Comparison of ENCODE assay signal across 8 mouse cellular contexts in the genomic region with DNA sequence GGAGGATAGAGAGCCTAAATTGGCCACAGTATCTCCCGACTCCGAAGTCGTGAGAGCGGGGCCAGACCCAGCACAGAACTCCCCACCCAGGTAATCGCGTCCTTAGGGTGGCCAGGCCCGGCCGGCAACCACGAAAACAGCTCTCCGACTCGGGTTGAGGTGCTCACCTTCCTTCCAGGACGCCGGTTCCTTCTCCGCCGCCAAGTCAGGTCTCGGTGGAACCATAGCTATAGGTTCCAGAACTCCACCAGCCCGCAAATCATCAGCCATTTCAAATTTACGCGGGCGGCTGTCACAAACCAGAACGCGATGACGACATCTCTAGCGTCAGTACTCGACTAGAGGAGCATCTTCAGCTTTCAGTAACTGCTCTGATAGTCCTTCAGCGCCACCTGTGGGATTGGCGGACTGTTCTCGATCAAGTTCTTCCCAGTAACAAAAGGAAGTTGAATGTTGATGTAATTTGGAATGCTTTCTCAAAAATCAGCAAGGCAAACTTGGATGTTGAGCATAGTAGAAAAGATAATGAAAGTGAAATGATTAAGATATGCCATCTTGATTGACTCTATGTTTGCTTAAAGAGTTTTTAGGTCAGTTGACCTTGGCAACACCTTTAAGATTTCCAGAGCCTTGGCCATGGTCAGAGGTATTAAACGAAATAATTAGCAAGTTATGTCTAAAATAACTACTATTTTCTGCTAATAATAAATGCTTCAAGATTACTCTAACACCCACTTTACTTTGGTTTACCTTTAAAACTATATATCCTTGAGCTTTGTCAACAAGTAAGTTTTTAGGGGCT. TPM values are rescaled to one million over a fixed set of nuclear protein-coding genes. Genes with fewer than 3 reads are reported as not detected.
DNase-seq lines count a peak whose midpoint lies in the region; ATAC-seq lines count a peak whose summit lies in the region.

A gene (minus strand): TSS at position 314 of the 802 bp plus-strand sequence.

- no peaks in the 10 kb centered on the region for H3K9me3 ChIP-seq in hindbrain, embryonic 16.5 days (ENCODE audit: control insufficient read depth, low read length)

- H3K4me3 ChIP-seq in hindbrain, embryonic 16.5 days (ENCODE audit: low read length), result peak within 1 kb of the TSS; percentile 73
- H3K4me3 ChIP-seq in macrophage (ENCODE audit: inconsistent target), result peak within 1 kb of the TSS; percentile 94

- peaks cover 48% of the 10 kb centered on the region for H3K79me2 ChIP-seq in macrophage (ENCODE audit: inconsistent target)

- H3K36me3 ChIP-seq in hindbrain, embryonic 16.5 days (ENCODE audit: control insufficient read depth, insufficient read depth, low read length), result no peaks in the 10 kb centered on the region
- no peaks in the 10 kb centered on the region for H3K36me3 ChIP-seq in macrophage (ENCODE audit: inconsistent target)

- no peak within 1 kb of the TSS for H3K27ac ChIP-seq in hindbrain, embryonic 16.5 days (ENCODE audit: low read depth, low read length)
- peak within 1 kb of the TSS; percentile 58 for H3K27ac ChIP-seq in macrophage

- H3K4me1 ChIP-seq in hindbrain, embryonic 16.5 days (ENCODE audit: control insufficient read depth, insufficient read depth, low read depth, low read length), result peaks cover 2% of the 10 kb centered on the region

- peak; percentile 99 for ATAC-seq in hindbrain, embryonic 16.5 days

- H3K27me3 ChIP-seq in hindbrain, embryonic 16.5 days (replicated peaks; ENCODE audit: control insufficient read depth, insufficient read depth, low read length), result no peaks in the 10 kb centered on the region

- peak within 1 kb of the TSS; percentile 49 for H3K9ac ChIP-seq in hindbrain, embryonic 16.5 days (ENCODE audit: low read depth, low read length)

- DNase-seq in WW6 (ENCODE audit: low read depth, low spot score), result peak; percentile 83
- DNase-seq in cerebellum, postnatal 4 days (ENCODE audit: low spot score in 2 of 2), result peak; percentile 65 to 81
- peak; percentile 82 for DNase-seq in gastrocnemius, adult 18-20 months (ENCODE audit: low spot score)
- peak; percentile 93 to 95 for DNase-seq in left cerebral cortex, adult 18-20 months (ENCODE audit: low spot score in 2 of 2)
- DNase-seq in right cerebral cortex, adult 18-20 months, result peak; percentile 93
- DNase-seq in urinary bladder, postnatal 10 days (ENCODE audit: low spot score), result peak; percentile 58

- H3K4me2 ChIP-seq in hindbrain, embryonic 16.5 days (ENCODE audit: low read length), result peak within 1 kb of the TSS; percentile 92

- WGBS in hindbrain, embryonic 16.5 days, result 5% methylated on average over 29 of the region's 29 CpGs
- 6% methylated on average over 29 of the region's 29 CpGs for WGBS in macrophage (ENCODE audit: missing documents)

RNA-seq across cellular contexts. Expression of the gene that starts here (rescaled TPM):
- under 1 TPM in 1 of 2 experiments, not detected in 1; 0.12 TPM for total RNA-seq in gastrocnemius, adult 18-20 months (2021)
- 11.2 and 12.3 TPM in 2 replicates for polyA plus RNA-seq in hindbrain, embryonic 16.5 days (2015; fragmentation: Nextera tagmentation; extraction: Ambion mirVana)
- 1 to 10 TPM in 1 of 2 experiments, under 1 TPM in 1; 0.84 to 1.4 TPM for total RNA-seq in left cerebral cortex, adult 18-20 months (2021)
- total RNA-seq in macrophage (2018; cell fraction: chromatin; rRNA removed), result 10 to 100 TPM in 1 of 26 experiments, 1 to 10 TPM in 24, under 1 TPM in 1; 0.95 to 13.2 (median 4.3) TPM
- total RNA-seq in macrophage (2018; cell fraction: cytosol; rRNA removed), result 1 to 10 TPM; 1.1 to 2.9 (median 1.9) TPM
- total RNA-seq in macrophage (2018; cell fraction: nucleus; rRNA removed), result 10 to 100 TPM in 1 of 26 experiments, 1 to 10 TPM in 24, under 1 TPM in 1; 0.93 to 15.1 (median 2.8) TPM
- 0.79 to 7.4 TPM (median 5.7 TPM) in 3 replicates for polyA plus RNA-seq in macrophage (2018)

Comparison
In these comparisons a context has a peak if more than half of its experiments do, and no peak if none do; other contexts are left out.
1. Peak in DNase-seq in gastrocnemius, adult 18-20 months; RNA of the gene not detected or under 1 TPM.